Mouse (Mus musculus) liver, embryonic 15.5 days (tissue): ENCODE measurements at regions not wholly inside any gene's neighbourhood (a gene's known extent, or its start where the extent isn't known, plus 50 kb on each side); places are given as distances from the start of the nearest gene placed in this dataset.

ENCODE experiments used
- ATAC-seq: fragments of 200-750 bp; cut with Nextera tagmentation; 2 replicates; pipeline ENCODE4 v1.8.0; 2017; ENCODE audit warnings: moderate number of reproducible peaks, mild to moderate bottlenecking, moderate library complexity; ENCODE audit not compliant: insufficient read depth
- H3K27ac ChIP-seq: fragments of 300-500 bp; sonication (generic); replicated peaks from 2 replicates; pipeline ENCODE4 v1.5.1; 2015; ENCODE audit warnings: mild to moderate bottlenecking, inconsistent platforms
- H3K27me3 ChIP-seq: fragments of 300-500 bp; sonication (generic); 2 replicates; pipeline ENCODE4 v1.6.1; 2015; ENCODE audit warnings: mild to moderate bottlenecking, inconsistent platforms
- H3K36me3 ChIP-seq: fragments of 300-500 bp; sonication (generic); replicated peaks from 2 replicates; pipeline ENCODE4 v1.6.1; 2015; ENCODE audit warnings: moderate library complexity, mild to moderate bottlenecking, inconsistent platforms
- H3K4me1 ChIP-seq: fragments of 300-500 bp; sonication (generic); replicated peaks from 2 replicates; pipeline ENCODE4 v1.6.1; 2015; ENCODE audit warnings: inconsistent platforms
- H3K4me2 ChIP-seq: fragments of 300-500 bp; sonication (generic); 2 replicates; pipeline ENCODE4 v1.6.1; 2015; ENCODE audit warnings: moderate library complexity, mild to moderate bottlenecking, inconsistent platforms
- H3K4me3 ChIP-seq: fragments of 300-500 bp; sonication (generic); replicated peaks from 2 replicates; pipeline ENCODE4 v1.5.1; 2015; ENCODE audit warnings: mild to moderate bottlenecking, inconsistent platforms
- H3K9ac ChIP-seq: fragments of 300-500 bp; sonication (generic); 2 replicates; pipeline ENCODE4 v1.6.1; 2015; ENCODE audit warnings: moderate library complexity, mild to moderate bottlenecking, inconsistent platforms
- H3K9me3 ChIP-seq: fragments of 300-500 bp; sonication (generic); replicated peaks from 2 replicates; pipeline ENCODE4 v1.6.1; 2016; ENCODE audit warnings: inconsistent platforms
- WGBS: fragments of 180-500 bp; shearing (Covaris S2); methylation state at CpG from one replicate; pipeline ENCODE4 v1.1.7; 2015; ENCODE audit warnings: mixed read lengths; ENCODE audit not compliant: insufficient replicate concordance; 5-methylcytosine and 5-hydroxymethylcytosine counted together

DNA sequence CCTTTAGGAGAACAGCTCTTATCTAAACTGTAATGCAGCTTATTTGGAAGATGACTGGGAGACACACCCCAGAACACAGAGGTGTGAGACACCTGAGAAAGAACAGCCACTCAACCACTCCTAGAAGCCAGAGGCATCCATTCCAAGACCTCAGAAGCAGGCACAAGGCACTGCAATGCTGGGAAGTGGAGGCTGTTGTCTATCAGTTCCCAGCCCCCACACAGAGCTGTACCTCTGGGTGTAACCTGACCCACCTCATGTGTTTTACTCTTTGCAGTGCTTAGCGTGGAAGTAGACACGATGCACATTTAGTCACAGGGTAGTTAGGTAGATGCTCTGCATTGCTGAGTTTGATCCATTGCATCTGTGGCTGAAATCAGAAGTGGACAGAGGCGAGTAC is 62.6 kb upstream of the Zfp706 start:
- Histone ChIP-seq H3K27me3 (no peaks in the 10 kb centered on the region), H3K9me3 (no peaks in the 10 kb centered on the region), H3K27ac (no peak overlapping the region), H3K36me3 (no peaks in the 10 kb centered on the region), H3K4me3 (no peak overlapping the region), H3K4me1 (no peaks in the 10 kb centered on the region), H3K9ac (no peak overlapping the region), H3K4me2 (no peak overlapping the region)
- no peak for ATAC-seq
- WGBS: 49% methylated on average over 3 of the region's 3 CpGs

DNA sequence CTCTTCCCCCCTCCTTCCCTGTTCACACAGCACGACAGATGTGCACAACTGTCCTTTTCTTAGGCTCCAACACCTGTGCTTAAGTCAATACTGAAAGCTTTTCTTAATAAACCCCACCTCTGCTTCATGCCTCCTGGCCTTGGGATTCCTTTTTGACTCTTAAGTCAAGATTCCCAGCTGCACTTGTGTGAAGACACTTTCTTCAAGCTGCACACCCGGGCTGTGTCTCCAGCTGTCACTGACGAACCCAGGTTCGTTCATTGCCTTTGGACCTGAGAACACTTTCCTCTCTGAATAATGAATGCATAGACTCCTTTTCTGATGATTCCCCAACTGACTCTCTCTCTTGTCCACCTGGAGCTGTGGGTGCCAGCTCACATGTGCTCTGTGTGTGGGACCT is 59.8 kb upstream of the Zfp706 start:
- Histone ChIP-seq H3K9me3 (no peaks in the 10 kb centered on the region), H3K9ac (no peak overlapping the region), H3K4me2 (no peak overlapping the region), H3K27me3 (no peaks in the 10 kb centered on the region), H3K4me3 (no peak overlapping the region), H3K27ac (no peak overlapping the region), H3K36me3 (no peaks in the 10 kb centered on the region), H3K4me1 (no peaks in the 10 kb centered on the region)
- ATAC-seq: no peak
- WGBS: 63% methylated on average over 4 of the region's 4 CpGs

DNA sequence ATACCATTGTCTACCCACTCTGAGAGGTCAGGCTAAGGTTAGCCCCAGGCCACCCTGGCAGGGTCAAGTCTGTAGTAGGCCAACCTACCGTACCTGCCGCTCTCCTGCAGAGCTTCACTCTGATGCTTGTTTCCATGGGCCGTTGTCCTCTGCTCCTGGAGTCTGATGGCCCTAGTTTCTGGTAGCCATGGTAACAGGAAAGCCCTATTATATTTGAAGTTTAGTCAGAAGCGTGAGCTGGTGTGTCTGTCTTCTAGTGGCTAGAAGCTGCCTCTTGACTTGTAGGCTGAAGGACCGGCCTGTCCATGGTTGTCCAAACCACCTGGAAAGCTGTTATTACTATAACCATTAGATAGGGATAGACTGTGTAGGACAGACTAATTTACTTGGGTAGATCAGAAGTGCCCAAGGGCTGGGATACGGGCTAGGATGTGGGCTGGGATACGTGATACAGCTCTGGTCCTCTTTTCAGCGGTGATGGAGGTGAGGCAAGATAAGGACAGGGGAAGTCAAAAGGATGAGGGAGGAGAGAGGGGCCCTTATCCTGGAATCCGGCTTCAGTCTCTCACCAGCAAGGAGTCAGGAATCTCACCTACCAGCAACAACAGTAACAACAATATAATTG is 58.5 kb upstream of the Zfp706 start:
- H3K9me3 ChIP-seq: no peaks in the 10 kb centered on the region
- no peaks in the 10 kb centered on the region for H3K4me1 ChIP-seq
- H3K27me3 ChIP-seq: no peaks in the 10 kb centered on the region
- no peak overlapping the region for H3K27ac ChIP-seq
- no peak overlapping the region for H3K9ac ChIP-seq
- no peak overlapping the region for H3K4me2 ChIP-seq
- H3K36me3 ChIP-seq: no peaks in the 10 kb centered on the region
- no peak for ATAC-seq
- H3K4me3 ChIP-seq: no peak overlapping the region
- WGBS: 78% methylated on average over 9 of the region's 9 CpGs

DNA sequence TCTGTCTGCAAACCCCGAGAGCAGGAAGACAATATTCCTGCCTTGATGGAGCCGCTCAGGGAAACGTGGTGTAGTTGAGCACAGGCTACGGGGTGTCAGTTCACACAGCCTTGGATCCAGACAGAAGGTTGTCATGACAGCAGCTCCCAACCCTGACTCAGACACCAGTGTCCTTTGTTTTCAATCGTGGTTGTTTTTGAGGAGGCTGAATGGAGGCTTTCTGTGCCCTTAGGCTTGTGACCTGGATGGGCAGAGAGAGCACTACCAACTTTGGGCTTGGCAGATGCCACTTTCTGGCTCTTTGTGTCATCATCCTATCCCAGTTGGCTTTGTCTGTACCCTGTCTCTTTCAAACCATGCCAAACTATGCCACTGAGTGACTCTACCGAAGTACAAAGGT is 57.8 kb upstream of the Zfp706 start:
- 59% methylated on average over 6 of the region's 6 CpGs for WGBS
- H3K4me3 ChIP-seq: no peak overlapping the region
- H3K27me3 ChIP-seq: no peaks in the 10 kb centered on the region
- H3K4me1 ChIP-seq: no peaks in the 10 kb centered on the region
- no peak overlapping the region for H3K4me2 ChIP-seq
- no peaks in the 10 kb centered on the region for H3K9me3 ChIP-seq
- no peak overlapping the region for H3K9ac ChIP-seq
- no peaks in the 10 kb centered on the region for H3K36me3 ChIP-seq
- ATAC-seq: no peak
- H3K27ac ChIP-seq: no peak overlapping the region

GRCm38 (mm10) chr15:37063781-37064383 is 56.3 kb upstream of the Zfp706 start:
- Histone ChIP-seq H3K4me3 (no peak overlapping the region), H3K4me2 (no peak overlapping the region), H3K27ac (no peak overlapping the region), H3K36me3 (no peaks in the 10 kb centered on the region), H3K9ac (no peak overlapping the region), H3K4me1 (no peaks in the 10 kb centered on the region), H3K9me3 (no peaks in the 10 kb centered on the region), H3K27me3 (no peaks in the 10 kb centered on the region)
- WGBS: 62% methylated on average over 6 of the region's 6 CpGs
- ATAC-seq: no peak

GRCm38 (mm10) chr15:37062585-37062984 is 55.0 kb upstream of the Zfp706 start:
- no peaks in the 10 kb centered on the region for H3K9me3 ChIP-seq
- no peak overlapping the region for H3K9ac ChIP-seq
- no peaks in the 10 kb centered on the region for H3K27me3 ChIP-seq
- no peak overlapping the region for H3K4me2 ChIP-seq
- no peaks in the 10 kb centered on the region for H3K4me1 ChIP-seq
- no peak for ATAC-seq
- WGBS: 66% methylated on average over 7 of the region's 7 CpGs
- H3K36me3 ChIP-seq: no peaks in the 10 kb centered on the region
- H3K27ac ChIP-seq: no peak overlapping the region
- no peak overlapping the region for H3K4me3 ChIP-seq

DNA sequence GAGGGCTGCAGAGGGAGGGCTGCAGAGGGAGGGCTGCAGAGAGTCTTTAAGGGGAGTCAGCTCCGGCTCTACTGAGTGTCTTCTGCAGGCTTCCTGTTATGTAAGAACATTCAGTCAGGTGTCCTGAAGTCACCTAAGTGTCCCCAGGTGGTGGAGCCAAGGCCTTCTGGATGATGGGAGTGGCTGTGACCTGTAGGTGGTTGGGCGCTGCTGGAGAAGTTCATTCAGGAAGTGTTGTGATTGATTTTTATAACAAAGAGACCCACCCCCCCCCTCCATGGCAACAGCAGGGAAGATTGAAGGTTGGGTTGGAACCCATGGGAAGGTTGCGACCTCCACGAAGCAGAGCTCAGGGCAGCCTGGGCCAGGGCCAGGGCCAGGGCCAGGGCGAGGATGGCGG is 53.9 kb upstream of the Zfp706 start:
- Histone ChIP-seq H3K9me3 (no peaks in the 10 kb centered on the region), H3K4me3 (no peak overlapping the region), H3K4me2 (no peak overlapping the region), H3K27me3 (no peaks in the 10 kb centered on the region), H3K4me1 (no peaks in the 10 kb centered on the region), H3K36me3 (no peaks in the 10 kb centered on the region), H3K27ac (no peak overlapping the region), H3K9ac (no peak overlapping the region)
- ATAC-seq: no peak
- WGBS: 63% methylated on average over 6 of the region's 6 CpGs

DNA sequence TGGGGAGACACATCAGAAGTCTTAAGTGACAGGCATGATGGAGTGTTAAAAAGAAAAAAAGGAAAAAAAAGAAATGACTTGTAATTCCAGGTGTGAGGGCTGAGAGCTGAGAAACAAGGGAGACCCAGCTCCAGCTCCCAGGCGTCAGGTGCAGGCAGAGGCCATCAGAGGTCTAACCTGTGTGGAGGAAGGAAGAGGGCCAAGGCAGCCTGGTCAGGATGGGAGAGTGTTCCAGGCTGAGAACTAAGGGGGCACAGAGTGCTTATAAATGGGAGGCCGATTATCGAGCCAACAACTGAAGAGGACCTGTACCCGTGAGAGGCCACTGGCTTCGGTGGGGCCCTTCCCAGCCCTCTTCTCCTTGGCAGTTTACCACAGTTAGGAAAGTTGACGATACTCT is 53.3 kb upstream of the Zfp706 start:
- ATAC-seq: no peak
- Histone ChIP-seq H3K27ac (no peak overlapping the region), H3K27me3 (no peaks in the 10 kb centered on the region), H3K4me2 (no peak overlapping the region), H3K36me3 (no peaks in the 10 kb centered on the region), H3K4me3 (no peak overlapping the region), H3K9ac (no peak overlapping the region), H3K4me1 (no peaks in the 10 kb centered on the region), H3K9me3 (no peaks in the 10 kb centered on the region)
- 71% methylated on average over 6 of the region's 6 CpGs for WGBS
